Mouse (Mus musculus) cortical plate, adult 2 months (tissue): ENCODE measurements around the gene Fbln2. TPM values are rescaled to one million over a fixed set of nuclear protein-coding genes. Genes with fewer than 3 reads are reported as not detected.
A peak's percentile ranks its signal among the peaks of the same experiment; 100 is the strongest.

ENCODE experiments used
- H3K27ac ChIP-seq: fragments of 200-500 bp; 2 replicates; pipeline ENCODE4 v1.5.1; 2012; ENCODE audit warnings: low read length, control low read depth, inconsistent platforms; ENCODE audit not compliant: insufficient read depth
- H3K4me1 ChIP-seq: fragments of 200-500 bp; 2 replicates; pipeline ENCODE4 v1.6.1; 2011; ENCODE audit warnings: low read length; ENCODE audit not compliant: control insufficient read depth, insufficient read depth
- H3K4me3 ChIP-seq: fragments of 200-500 bp; 2 replicates; pipeline ENCODE4 v1.5.1; 2011; ENCODE audit warnings: mild to moderate bottlenecking, low read length, control low read depth; ENCODE audit not compliant: insufficient read depth
- CTCF ChIP-seq: fragments of 200-500 bp; IDR thresholded peaks from 2 replicates; pipeline ENCODE4 v1.5.1; 2011; ENCODE audit warnings: mild to moderate bottlenecking, control low read depth, low read length; ENCODE audit not compliant: insufficient read depth; ENCODE audit errors: extremely low read depth
- POLR2A ChIP-seq: fragments of 200-500 bp; IDR thresholded peaks from 2 replicates; pipeline ENCODE4 v1.6.1; 2011; ENCODE audit warnings: mild to moderate bottlenecking, low read length, control low read depth; ENCODE audit not compliant: insufficient read depth; ENCODE audit errors: extremely low read depth
- polyA plus RNA-seq: library from polyadenylated mRNA; depleted of rRNA; stranded (reverse); fragments of >200 nt; gene quantifications from 2 replicates; pipeline ENCODE4 v1.2.3, GENCODE M21; 2012; rRNA removed

The Fbln2 gene
- polyA plus RNA-seq, 1 experiment = 12.8 TPM

- H3K4me1 ChIP-seq = no peaks in the 10 kb centered on the region
- no peak for TF ChIP-seq POLR2A
- TF ChIP-seq CTCF = no peak
- H3K27ac ChIP-seq = no peak overlapping the region
- no peak overlapping the region for H3K4me3 ChIP-seq
Observed at GRCm38 (mm10) chr6:91290937-91291336, 78.7 kb downstream of the Fbln2 start.

- no peak overlapping the region for H3K4me3 ChIP-seq
- no peak overlapping the region for H3K27ac ChIP-seq
- H3K4me1 ChIP-seq = no peaks in the 10 kb centered on the region
- TF ChIP-seq POLR2A = no peak
- TF ChIP-seq CTCF = no peak
Observed at GRCm38 (mm10) chr6:91295431-91295830, 83.2 kb downstream of the Fbln2 start.

GRCm38 (mm10) chr6:91298828-91299227 lies 86.6 kb downstream of the Fbln2 start:
- H3K27ac ChIP-seq = no peak overlapping the region
- TF ChIP-seq CTCF (no peak), POLR2A (no peak)
- H3K4me3 ChIP-seq = no peak overlapping the region

GRCm38 (mm10) chr6:91300079-91300478 lies 87.8 kb downstream of the Fbln2 start:
- no peak overlapping the region for H3K4me3 ChIP-seq
- H3K4me1 ChIP-seq = peaks cover 7% of the 10 kb centered on the region
- H3K27ac ChIP-seq = no peak overlapping the region
- TF ChIP-seq POLR2A (no peak), CTCF (no peak)

More at GRCm38 (mm10) chr6:91298828-91299227, 86.6 kb downstream of the Fbln2 start:
- peaks cover 7% of the 10 kb centered on the region for H3K4me1 ChIP-seq

GRCm38 (mm10) chr6:91301839-91302238 lies 89.6 kb downstream of the Fbln2 start:
- TF ChIP-seq CTCF = no peak
- 0 out of 2 replicates have a peak, but pooled peaks have one; percentile 6 for TF ChIP-seq POLR2A
- H3K27ac ChIP-seq = peak overlapping the region; percentile 69; the same call in 1 of the 2 replicates
- H3K4me1 ChIP-seq = peaks cover 7% of the 10 kb centered on the region
- H3K4me3 ChIP-seq = no peak overlapping the region

GRCm38 (mm10) chr6:91302337-91302736 lies 90.1 kb downstream of the Fbln2 start:
- H3K4me1 ChIP-seq = peaks cover 7% of the 10 kb centered on the region
- no peak overlapping the region for H3K4me3 ChIP-seq
- peak overlapping the region; percentile 69 for H3K27ac ChIP-seq
- TF ChIP-seq POLR2A (no peak), CTCF (no peak)

- Histone ChIP-seq H3K27ac (no peak overlapping the region), H3K4me3 (no peak overlapping the region), H3K4me1 (peaks cover 7% of the 10 kb centered on the region)
- TF ChIP-seq CTCF (no peak), POLR2A (no peak)
Observed at GRCm38 (mm10) chr6:91304172-91304571, 91.9 kb downstream of the Fbln2 start.

- H3K4me3 ChIP-seq = no peak overlapping the region
- no peak overlapping the region for H3K27ac ChIP-seq
- no peaks in the 10 kb centered on the region for H3K4me1 ChIP-seq
- TF ChIP-seq CTCF = no peak
- no peak for TF ChIP-seq POLR2A
Observed at GRCm38 (mm10) chr6:91307972-91308371, 95.7 kb downstream of the Fbln2 start.

- Histone ChIP-seq H3K4me1 (no peaks in the 10 kb centered on the region), H3K27ac (no peak overlapping the region), H3K4me3 (no peak overlapping the region)
- TF ChIP-seq POLR2A = no peak
- no peak for TF ChIP-seq CTCF
Observed at GRCm38 (mm10) chr6:91311204-91311603, 98.9 kb downstream of the Fbln2 start.

GRCm38 (mm10) chr6:91312491-91312890 lies 100.2 kb downstream of the Fbln2 start:
- Histone ChIP-seq H3K4me1 (no peaks in the 10 kb centered on the region), H3K27ac (no peak overlapping the region), H3K4me3 (no peak overlapping the region)
- TF ChIP-seq POLR2A (no peak), CTCF (no peak)

Other genes with a start within 250 kb of the Fbln2 start
- gene Iqsec1, start 223.8 kb upstream of the Fbln2 start, polyA plus RNA-seq = 186 and 194 TPM in 2 replicates
- 17.2 and 19.6 TPM in 2 replicates for gene Nup210, start 95.6 kb upstream of the Fbln2 start, polyA plus RNA-seq
- gene Hdac11, start 55.8 kb upstream of the Fbln2 start, polyA plus RNA-seq = 179 and 185 TPM in 2 replicates
- 8.6 and 9.6 TPM in 2 replicates for gene Wnt7a, start 198.9 kb downstream of the Fbln2 start, polyA plus RNA-seq